Mouse (Mus musculus) granulocyte monocyte progenitor cell, adult 5-6 weeks (primary cell): ENCODE data around the gene Vmn2r83. TPM values are rescaled to one million over a fixed set of nuclear protein-coding genes. Genes with fewer than 3 reads are reported as not detected.
A peak's percentile ranks its signal among the peaks of the same experiment; 100 is the strongest.
"Not testable (repeated sequence)": the region's sequence is repeated elsewhere in the genome, so short reads cannot be mapped to it uniquely, and the experiment has no call there.

Experiments
- ATAC-seq: replicated peaks from 2 replicates; pipeline ENCODE4 v1.8.0; 2016; ENCODE audit warnings: mild to moderate bottlenecking, moderate TSS enrichment, inconsistent platforms; ENCODE audit not compliant: poor library complexity, severe bottlenecking
- total RNA-seq, 2 experiments: library from RNA; stranded (forward) in 1 of 2; stranded (reverse) in 1 of 2; fragments of 200-712, 200-1000 nt in 1 of 2; fragments of >200 nt in 1 of 2; fragmentation: Nextera tagmentation in 1 of 2; gene quantifications; 2 replicates each; pipeline ENCODE4 v1.2.3; 2014 to 2017

Gene Vmn2r83
- total RNA-seq (2014; fragmentation: Nextera tagmentation) = not detected in 2 replicates
- not detected in 2 replicates for total RNA-seq (2017)

GRCm38 (mm10) chr10:79468431-79468830, at the start of gene Vmn2r83:
Vmn2r83 (plus strand) TSS chr10:79468731.
- ATAC-seq = no peak

- ATAC-seq = not testable (repeated sequence)
Measured at GRCm38 (mm10) chr10:79435141-79435820, 33.2 kb upstream of the Vmn2r83 start.

GRCm38 (mm10) chr10:79495886-79496285, 27.4 kb downstream of the Vmn2r83 start:
- ATAC-seq = no peak

GRCm38 (mm10) chr10:79496701-79497288, 28.3 kb downstream of the Vmn2r83 start:
- no peak for ATAC-seq

- no peak for ATAC-seq
Measured at GRCm38 (mm10) chr10:79502830-79503644, 34.5 kb downstream of the Vmn2r83 start.

- peak; percentile 98 for ATAC-seq
Measured at GRCm38 (mm10) chr10:79506709-79507108, 38.2 kb downstream of the Vmn2r83 start.

GRCm38 (mm10) chr10:79524433-79524832, 55.9 kb downstream of the Vmn2r83 start:
- ATAC-seq = peak; percentile 28; the same call in 1 of the 2 replicates

GRCm38 (mm10) chr10:79525456-79526325, 57.2 kb downstream of the Vmn2r83 start:
- ATAC-seq = no peak

GRCm38 (mm10) chr10:79526661-79527452, 58.3 kb downstream of the Vmn2r83 start:
- ATAC-seq = no peak

GRCm38 (mm10) chr10:79527453-79527845, 58.9 kb downstream of the Vmn2r83 start:
- ATAC-seq = no peak

GRCm38 (mm10) chr10:79528081-79528480, 59.5 kb downstream of the Vmn2r83 start:
- no peak for ATAC-seq

GRCm38 (mm10) chr10:79530241-79530640, 61.7 kb downstream of the Vmn2r83 start:
- ATAC-seq = no peak

- ATAC-seq = no peak
Measured at GRCm38 (mm10) chr10:79530721-79531120, 62.2 kb downstream of the Vmn2r83 start.

- ATAC-seq = no peak
Measured at GRCm38 (mm10) chr10:79531593-79531992, 63.1 kb downstream of the Vmn2r83 start.

- ATAC-seq = no peak
Measured at GRCm38 (mm10) chr10:79532678-79533077, 64.1 kb downstream of the Vmn2r83 start.

GRCm38 (mm10) chr10:79533126-79533911, 64.8 kb downstream of the Vmn2r83 start, which contains the start of gene Plpp2:
Plpp2 (minus strand) TSS chr10:79533796.
- ATAC-seq = peak; percentile 85

GRCm38 (mm10) chr10:79534426-79534825, 65.9 kb downstream of the Vmn2r83 start:
- no peak for ATAC-seq

GRCm38 (mm10) chr10:79535431-79535830, 66.9 kb downstream of the Vmn2r83 start:
- ATAC-seq = no peak
